Mouse (Mus musculus) layer of hippocampus, adult 6 months (tissue): ENCODE results near the gene Heg1. TPM values are rescaled to one million over a fixed set of nuclear protein-coding genes. Genes with fewer than 3 reads are reported as not detected.

ENCODE experiments used
- long read RNA-seq, 2 experiments: library from polyadenylated mRNA; unstranded; transcript quantifications; one replicate each; pipeline ENCODE4 v2.0.0; 2019 to 2020
- polyA plus RNA-seq: library from polyadenylated mRNA; unstranded; fragments of <200 nt; fragmentation: Nextera tagmentation; gene quantifications from 2 replicates; pipeline ENCODE4 v1.2.3, GENCODE M21; 2021

The Heg1 gene
- polyA plus RNA-seq = 6.9 and 7.3 TPM in 2 replicates
- long read RNA-seq, experiment 1, partial matches to known transcripts = 0 of 9 reads
- long read RNA-seq, experiment 1, other reads (novel, unspliced or antisense) = 8 of 9 reads
- long read RNA-seq, experiment 2, partial matches to known transcripts = 3 of 22 reads
- long read RNA-seq, experiment 2, other reads (novel, unspliced or antisense) = 18 of 22 reads

GRCm38 (mm10) chr16:33684162-33684702 is at the start of gene Heg1:
Gene Heg1, plus strand, starts transcription at chr16:33684370.

GRCm38 (mm10) chr16:33793846-33794791 is 109.9 kb downstream of the Heg1 start, which contains the start of gene Muc13:
Gene Muc13, plus strand, starts transcription at chr16:33794037.

Other genes starting within 250 kb of the Heg1 start
- 0.99 and 1.1 TPM in 2 replicates for gene Slc12a8, start 167.0 kb upstream of the Heg1 start, polyA plus RNA-seq
- 0.10 TPM in 1 of 2 replicates, not detected in the other for gene Muc13, start 109.7 kb downstream of the Heg1 start, polyA plus RNA-seq
- gene Itgb5, start 145.3 kb downstream of the Heg1 start, polyA plus RNA-seq = 10.6 and 11.0 TPM in 2 replicates